Mouse (Mus musculus): Measurements from ENCODE around the gene Nxf1.

- no peak for TF ChIP-seq HCFC1 (IDR thresholded peaks at IDR 0.05; ENCODE audit: low read depth, low read length)
- no peak for TF ChIP-seq POLR2A (IDR thresholded peaks at IDR 0.05; ENCODE audit: control insufficient read depth in 1 of 2, insufficient read depth in 1 of 2, low read depth in 1 of 2, low read length in 2 of 2, poor library complexity in 1 of 2)
- TF ChIP-seq CTCF (IDR thresholded peaks at IDR 0.05 in 2 of 3, conservative IDR thresholded peaks at IDR 0.05 in 1 of 3; ENCODE audit: control insufficient read depth in 1 of 3, insufficient read depth in 1 of 3, low read depth in 2 of 3, low read length in 3 of 3, poor library complexity in 1 of 3, severe bottlenecking in 1 of 3) = no peak
- TF ChIP-seq MAX (IDR thresholded peaks at IDR 0.05; ENCODE audit: low read length) = no peak
- no peak for TF ChIP-seq TAL1 (IDR thresholded peaks at IDR 0.05; ENCODE audit: low read length)
- no peak for TF ChIP-seq SIN3A (IDR thresholded peaks at IDR 0.05; ENCODE audit: low read length)
- no peak for TF ChIP-seq ZNF384 (IDR thresholded peaks at IDR 0.05; ENCODE audit: low read depth, low read length)
- 0 out of 2 replicates have a peak, but pooled peaks have one; percentile 36 for TF ChIP-seq GATA1 (IDR thresholded peaks at IDR 0.05; ENCODE audit: low read depth, low read length)
- no peak for TF ChIP-seq BHLHE40 (IDR thresholded peaks at IDR 0.05; ENCODE audit: borderline replicate concordance, low read depth, low read length)
- TF ChIP-seq EP300 (IDR thresholded peaks at IDR 0.05; ENCODE audit: low read depth in 1 of 2, low read length in 2 of 2) = no peak
- no peak for TF ChIP-seq MAFK (IDR thresholded peaks at IDR 0.05; ENCODE audit: borderline replicate concordance, low read depth, low read length)
- TF ChIP-seq TBP (IDR thresholded peaks at IDR 0.05; ENCODE audit: low read depth, low read length) = no peak
- TF ChIP-seq CHD2 (IDR thresholded peaks at IDR 0.05; ENCODE audit: low read length) = no peak
- TF ChIP-seq NELFE (IDR thresholded peaks at IDR 0.05; ENCODE audit: low read depth, low read length) = no peak
Observed at GRCm38 (mm10) chr19:8745382-8745781, 11.5 kb upstream of the Nxf1 start.

Data from MEL (cell line).